Mouse (Mus musculus) kidney, embryonic 15.5 days (tissue): ENCODE data around the gene Mybbp1a. TPM values are rescaled to one million over a fixed set of nuclear protein-coding genes. Genes with fewer than 3 reads are reported as not detected.
A peak's percentile ranks its signal among the peaks of the same experiment; 100 is the strongest.
"Not testable (repeated sequence)": the region's sequence is repeated elsewhere in the genome, so short reads cannot be mapped to it uniquely, and the experiment has no call there.

Experiments used
- ATAC-seq: fragments of 200-750 bp; cut with Nextera tagmentation; replicated peaks from 2 replicates; pipeline ENCODE4 v1.8.0; 2017; ENCODE audit warnings: moderate TSS enrichment; ENCODE audit not compliant: low FRiP score
- H3K27ac ChIP-seq: fragments of 300-500 bp; sonication (generic); 2 replicates; pipeline ENCODE4 v1.5.1; 2015; ENCODE audit warnings: mild to moderate bottlenecking, inconsistent platforms
- H3K27me3 ChIP-seq: fragments of 300-500 bp; sonication (generic); 2 replicates; pipeline ENCODE4 v1.6.1; 2015; ENCODE audit warnings: inconsistent platforms
- H3K36me3 ChIP-seq: fragments of 300-500 bp; sonication (generic); 2 replicates; pipeline ENCODE4 v1.6.1; 2015; ENCODE audit warnings: inconsistent platforms
- H3K4me1 ChIP-seq: fragments of 300-500 bp; sonication (generic); 2 replicates; pipeline ENCODE4 v1.6.1; 2015; ENCODE audit warnings: inconsistent platforms
- H3K4me2 ChIP-seq: fragments of 300-500 bp; sonication (generic); 2 replicates; pipeline ENCODE4 v1.6.1; 2015; ENCODE audit warnings: moderate library complexity, mild to moderate bottlenecking, inconsistent platforms
- H3K4me3 ChIP-seq: fragments of 300-500 bp; sonication (generic); replicated peaks from 2 replicates; pipeline ENCODE4 v1.5.1; 2015; ENCODE audit warnings: mild to moderate bottlenecking, inconsistent platforms
- H3K9ac ChIP-seq: fragments of 300-500 bp; sonication (generic); 2 replicates; pipeline ENCODE4 v1.6.1; 2015; ENCODE audit warnings: mild to moderate bottlenecking, inconsistent platforms
- H3K9me3 ChIP-seq: fragments of 300-500 bp; sonication (generic); replicated peaks from 2 replicates; pipeline ENCODE4 v1.6.1; 2016; ENCODE audit warnings: inconsistent platforms
- WGBS: fragments of 180-500 bp; shearing (Covaris S2); methylation state at CpG from one replicate; pipeline ENCODE4 v1.1.7; 2015; ENCODE audit warnings: mixed read lengths; 5-methylcytosine and 5-hydroxymethylcytosine counted together
- polyA plus RNA-seq: library from polyadenylated mRNA; unstranded; fragments of >200 nt; fragmentation: Nextera tagmentation; extraction: Ambion mirVana; gene quantifications from 2 replicates; pipeline ENCODE4 v1.2.1, GENCODE M21; 2015

Mybbp1a gene
- polyA plus RNA-seq, 1 experiment from 2014 or later, result 184 TPM

GRCm38 (mm10) chr11:72430311-72431068 lies 10.7 kb upstream of the Mybbp1a start:
- not testable (repeated sequence) for ATAC-seq, H3K27me3 ChIP-seq
- WGBS, result 65% methylated on average over 9 of the region's 9 CpGs

GRCm38 (mm10) chr11:72434963-72435693 lies 6.0 kb upstream of the Mybbp1a start, which contains the start of gene Ggt6:
Gene Ggt6, plus strand, starts transcription at chr11:72435526.
- ATAC-seq, result peak; percentile 52
- no peak within 1 kb of the TSS for H3K4me3 ChIP-seq

More at GRCm38 (mm10) chr11:72430311-72431068, 10.7 kb upstream of the Mybbp1a start:
- H3K36me3 ChIP-seq, H3K9ac ChIP-seq, H3K9me3 ChIP-seq, H3K4me2 ChIP-seq, H3K27ac ChIP-seq, H3K4me3 ChIP-seq: not testable (repeated sequence)
- peaks cover 11% of the 10 kb centered on the region for H3K4me1 ChIP-seq

GRCm38 (mm10) chr11:72435694-72436045 lies 5.5 kb upstream of the Mybbp1a start:
- peaks cover 21% of the 10 kb centered on the region for H3K4me1 ChIP-seq
- H3K4me2 ChIP-seq, result no peak overlapping the region
- no peaks in the 10 kb centered on the region for H3K27me3 ChIP-seq
- H3K36me3 ChIP-seq, result no peaks in the 10 kb centered on the region
- no peak overlapping the region; the same call in 1 of the 2 replicates for H3K9ac ChIP-seq
- no peaks in the 10 kb centered on the region for H3K9me3 ChIP-seq
- 4% methylated on average over 2 of the region's 2 CpGs for WGBS
- peak; percentile 61 for ATAC-seq
- H3K4me3 ChIP-seq, result no peak overlapping the region
- peak overlapping the region; percentile 56 for H3K27ac ChIP-seq

More at GRCm38 (mm10) chr11:72434963-72435693, 6.0 kb upstream of the Mybbp1a start, which contains the start of gene Ggt6:
- H3K4me2 ChIP-seq, result no peak within 1 kb of the TSS
- H3K9ac ChIP-seq, result no peak within 1 kb of the TSS; the same call in 1 of the 2 replicates
- peaks cover 21% of the 10 kb centered on the region for H3K4me1 ChIP-seq
- H3K9me3 ChIP-seq, result no peaks in the 10 kb centered on the region
- peak within 1 kb of the TSS; percentile 56 for H3K27ac ChIP-seq
- H3K27me3 ChIP-seq, result no peaks in the 10 kb centered on the region
- no peaks in the 10 kb centered on the region for H3K36me3 ChIP-seq
- WGBS, result 51% methylated on average over 11 of the region's 11 CpGs

- no peak overlapping the region for H3K27ac ChIP-seq
These were observed 4.9 kb upstream of the Mybbp1a start for GRCm38 (mm10) chr11:72436271-72436670.

GRCm38 (mm10) chr11:72436756-72437650 lies 4.2 kb upstream of the Mybbp1a start:
- no peaks in the 10 kb centered on the region for H3K9me3 ChIP-seq
- H3K4me1 ChIP-seq, result peaks cover 22% of the 10 kb centered on the region
- no peak overlapping the region for H3K27ac ChIP-seq
- WGBS, result 88% methylated on average over 16 of the region's 16 CpGs
- no peak overlapping the region for H3K4me3 ChIP-seq
- no peak overlapping the region for H3K9ac ChIP-seq
- no peak for ATAC-seq
- no peaks in the 10 kb centered on the region for H3K36me3 ChIP-seq
- no peak overlapping the region for H3K4me2 ChIP-seq
- no peaks in the 10 kb centered on the region for H3K27me3 ChIP-seq

More at GRCm38 (mm10) chr11:72436271-72436670, 4.9 kb upstream of the Mybbp1a start:
- Histone ChIP-seq H3K9ac (no peak overlapping the region; the same call in 1 of the 2 replicates), H3K4me3 (no peak overlapping the region), H3K36me3 (no peaks in the 10 kb centered on the region), H3K4me1 (peaks cover 21% of the 10 kb centered on the region), H3K27me3 (no peaks in the 10 kb centered on the region), H3K9me3 (no peaks in the 10 kb centered on the region), H3K4me2 (no peak overlapping the region)
- WGBS, result 61% methylated on average over 5 of the region's 5 CpGs
- no peak for ATAC-seq

- WGBS, result 63% methylated on average over 4 of the region's 4 CpGs
- H3K4me3 ChIP-seq, result no peak overlapping the region
- ATAC-seq, result no peak
These were observed 2.7 kb upstream of the Mybbp1a start for GRCm38 (mm10) chr11:72438411-72438810.

GRCm38 (mm10) chr11:72440597-72440964 lies 574 bp upstream of the Mybbp1a start:
- not testable (repeated sequence) for H3K9me3 ChIP-seq, H3K27me3 ChIP-seq
- 46% methylated on average over 6 of the region's 6 CpGs for WGBS
- Histone ChIP-seq H3K36me3 (peaks cover 35% of the 10 kb centered on the region), H3K4me3 (peak overlapping the region; percentile 71), H3K9ac (peak overlapping the region; percentile 76), H3K4me1 (peaks cover 24% of the 10 kb centered on the region), H3K4me2 (peak overlapping the region; percentile 76), H3K27ac (peak overlapping the region; percentile 94)
- ATAC-seq, result 0 out of 2 replicates have a peak, but pooled peaks have one; percentile 1

More at GRCm38 (mm10) chr11:72438411-72438810, 2.7 kb upstream of the Mybbp1a start:
- Histone ChIP-seq H3K36me3 (peaks cover 13% of the 10 kb centered on the region), H3K9ac (no peak overlapping the region), H3K4me2 (no peak overlapping the region), H3K27me3 (no peaks in the 10 kb centered on the region), H3K9me3 (no peaks in the 10 kb centered on the region), H3K4me1 (peaks cover 34% of the 10 kb centered on the region), H3K27ac (no peak overlapping the region)

GRCm38 (mm10) chr11:72446311-72447105 lies 5.4 kb downstream of the Mybbp1a start:
- H3K27me3 ChIP-seq, result no peaks in the 10 kb centered on the region
- no peak overlapping the region for H3K27ac ChIP-seq
- no peak for ATAC-seq
- H3K4me3 ChIP-seq, result no peak overlapping the region
- no peaks in the 10 kb centered on the region for H3K9me3 ChIP-seq
- no peak overlapping the region for H3K4me2 ChIP-seq
- no peak overlapping the region for H3K9ac ChIP-seq
- peaks cover 94% of the 10 kb centered on the region for H3K36me3 ChIP-seq
- WGBS, result 90% methylated on average over 6 of the region's 6 CpGs
- H3K4me1 ChIP-seq, result peaks cover 14% of the 10 kb centered on the region

- ATAC-seq, result no peak
- WGBS, result 83% methylated on average over 8 of the region's 8 CpGs
- Histone ChIP-seq H3K36me3 (peaks cover 100% of the 10 kb centered on the region), H3K9ac (no peak overlapping the region), H3K4me1 (peaks cover 7% of the 10 kb centered on the region), H3K27me3 (no peaks in the 10 kb centered on the region), H3K4me3 (no peak overlapping the region), H3K4me2 (no peak overlapping the region), H3K9me3 (no peaks in the 10 kb centered on the region), H3K27ac (no peak overlapping the region)
These were observed 6.3 kb downstream of the Mybbp1a start for GRCm38 (mm10) chr11:72447475-72447874.

- Histone ChIP-seq H3K9ac (no peak overlapping the region), H3K9me3 (no peaks in the 10 kb centered on the region), H3K4me1 (peaks cover 8% of the 10 kb centered on the region; the same call in 1 of the 2 replicates), H3K4me2 (no peak overlapping the region), H3K27ac (0 out of 2 replicates have a peak overlapping the region, but pooled peaks have one; percentile 22), H3K36me3 (peaks cover 60% of the 10 kb centered on the region), H3K27me3 (no peaks in the 10 kb centered on the region), H3K4me3 (no peak overlapping the region)
- ATAC-seq, result no peak
- 85% methylated on average over 3 of the region's 3 CpGs for WGBS
These were observed 11.0 kb downstream of the Mybbp1a start for GRCm38 (mm10) chr11:72452140-72452665.
